Mouse (Mus musculus) MEL-GATA-1-ER (cell line): Measurements from ENCODE around the gene Cep19.

Experiments
- DNase-seq: peaks from one replicate; pipeline ENCODE4 v3.0.0-alpha.2; 2012; ENCODE audit warnings: low read depth; ENCODE audit errors: extremely low read depth

Cep19 gene

GRCm38 (mm10) chr16:32143766-32144165 is 44.2 kb downstream of the Cep19 start:
- no peak for DNase-seq

DNA sequence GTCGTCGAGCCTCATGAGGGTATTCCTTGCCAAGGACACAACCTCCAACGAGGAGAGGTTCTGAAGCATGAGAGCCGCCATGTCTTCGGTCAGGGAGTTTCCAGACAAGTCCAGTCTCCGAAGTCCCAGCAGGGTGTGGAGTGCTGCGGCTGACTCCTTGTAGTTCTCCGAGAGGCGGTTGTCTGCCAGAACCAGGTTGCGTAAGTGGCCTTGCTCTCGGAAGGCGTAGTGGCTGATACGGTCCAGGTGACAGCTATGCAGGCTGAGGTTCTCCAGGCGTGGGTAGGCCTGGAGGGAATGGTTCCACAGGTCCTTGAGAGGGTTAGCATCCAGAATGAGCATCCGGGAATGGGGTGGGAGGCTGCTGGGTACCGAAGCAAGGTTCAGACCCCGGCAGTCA is 45.0 kb downstream of the Cep19 start:
- no peak for DNase-seq

DNA sequence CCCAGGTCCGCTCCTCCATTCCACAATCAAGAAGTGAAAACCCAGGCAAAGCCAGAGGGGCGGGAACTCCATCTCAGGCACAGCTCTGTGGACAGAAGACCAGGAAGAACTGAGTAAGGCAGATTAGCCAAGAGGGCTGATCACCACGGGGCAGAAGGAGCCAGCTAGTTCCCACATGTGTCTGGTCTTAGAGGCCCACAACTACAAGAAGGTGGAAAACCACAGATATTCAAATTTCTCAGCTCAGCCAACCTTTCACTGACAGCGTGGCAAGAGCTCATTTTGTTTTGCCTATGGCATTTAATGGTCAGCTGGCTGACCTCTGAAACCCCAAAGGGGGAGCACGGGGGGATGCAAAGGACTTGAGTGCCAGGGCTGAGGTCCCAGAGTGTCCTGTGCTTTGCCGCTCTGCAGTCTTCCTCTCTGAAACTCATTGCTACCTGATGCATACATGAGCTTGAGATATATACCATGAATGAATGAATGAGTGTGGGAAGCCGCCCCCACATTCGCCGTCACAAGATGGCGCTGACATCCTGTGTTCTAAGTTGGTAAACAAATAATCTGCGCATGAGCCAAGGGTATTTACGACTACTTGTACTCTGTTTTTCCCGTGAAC is 48.1 kb downstream of the Cep19 start:
- DNase-seq: no peak

- DNase-seq: no peak
Observed at GRCm38 (mm10) chr16:32153976-32154375, 54.4 kb downstream of the Cep19 start.

DNA sequence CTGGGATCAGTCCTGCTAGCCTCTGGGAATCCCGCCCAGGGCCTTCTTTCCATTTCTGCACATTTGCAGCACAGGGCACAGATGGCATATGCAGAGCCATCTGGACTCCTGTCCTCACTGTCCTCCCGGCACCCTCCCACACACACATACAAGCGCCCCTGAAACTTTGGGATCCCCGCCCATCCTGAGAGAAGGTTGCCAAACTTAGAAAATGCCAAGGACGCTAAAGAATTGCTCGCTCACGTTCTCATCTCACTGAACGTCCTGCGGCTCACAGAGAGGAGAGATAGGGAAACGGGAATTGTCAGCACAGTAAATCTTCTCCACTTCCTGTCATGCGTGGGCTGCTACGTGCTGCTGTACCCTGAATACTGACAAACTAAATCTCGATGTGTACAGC is 54.8 kb downstream of the Cep19 start:
- no peak for DNase-seq

- no peak for DNase-seq
Observed at GRCm38 (mm10) chr16:32156719-32157118, 57.1 kb downstream of the Cep19 start.

GRCm38 (mm10) chr16:32157369-32157768 is 57.8 kb downstream of the Cep19 start:
- DNase-seq: no peak
